Mouse (Mus musculus) megakaryocyte, adult 5-6 weeks (primary cell): ENCODE measurements at regions not wholly inside any gene's neighbourhood (a gene's known extent, or its start where the extent isn't known, plus 50 kb on each side); places are given as distances from the start of the nearest gene placed in this dataset.
"Not testable (repeated sequence)": the region's sequence is repeated elsewhere in the genome, so short reads cannot be mapped to it uniquely, and the experiment has no call there.

Source experiments
- ATAC-seq: 2 replicates; pipeline ENCODE4 v1.8.0; 2016; ENCODE audit warnings: mild to moderate bottlenecking, inconsistent platforms; ENCODE audit not compliant: poor library complexity, severe bottlenecking

- no peak for ATAC-seq
These were observed 55.4 kb upstream of the Bnc1 start for GRCm38 (mm10) chr7:82047456-82047855.

- ATAC-seq = no peak
These were observed 61.3 kb upstream of the Bnc1 start for GRCm38 (mm10) chr7:82053411-82053810.

DNA sequence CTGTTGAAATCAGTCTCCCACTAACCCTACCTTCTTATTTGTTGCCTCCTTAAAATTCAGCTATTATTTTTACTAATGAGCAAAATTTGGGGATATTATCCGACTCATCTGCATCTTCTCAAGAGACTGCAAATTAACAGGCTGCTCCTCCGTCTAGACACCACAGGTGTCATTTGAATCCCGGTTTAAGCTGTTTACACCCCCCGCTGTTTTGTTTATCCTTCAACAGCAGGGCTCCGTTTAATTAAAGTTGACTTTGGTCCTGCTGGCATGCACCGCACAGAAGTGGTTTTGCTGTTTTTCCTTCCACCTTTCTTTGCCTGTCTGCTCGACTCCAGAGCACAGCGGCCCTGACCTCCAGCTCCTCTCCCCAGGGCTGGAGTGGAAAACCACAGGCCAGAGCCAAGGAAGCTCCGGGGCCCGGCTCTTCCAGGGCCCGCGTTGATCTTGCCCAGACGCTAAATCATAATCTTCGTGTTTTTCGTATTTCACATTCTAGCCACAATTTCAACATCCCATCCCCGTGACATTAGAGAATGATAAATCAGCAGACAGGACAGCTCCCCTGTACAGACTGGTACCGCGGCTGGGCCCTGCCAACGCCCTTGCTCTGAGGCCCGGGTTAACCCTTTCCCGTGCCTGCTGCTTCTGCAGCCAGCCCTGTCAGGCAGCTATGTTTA, 64.6 kb upstream of the Bnc1 start:
- ATAC-seq = no peak

- no peak for ATAC-seq
These were observed 71.3 kb upstream of the Bnc1 start for GRCm38 (mm10) chr7:82063407-82063806.

DNA sequence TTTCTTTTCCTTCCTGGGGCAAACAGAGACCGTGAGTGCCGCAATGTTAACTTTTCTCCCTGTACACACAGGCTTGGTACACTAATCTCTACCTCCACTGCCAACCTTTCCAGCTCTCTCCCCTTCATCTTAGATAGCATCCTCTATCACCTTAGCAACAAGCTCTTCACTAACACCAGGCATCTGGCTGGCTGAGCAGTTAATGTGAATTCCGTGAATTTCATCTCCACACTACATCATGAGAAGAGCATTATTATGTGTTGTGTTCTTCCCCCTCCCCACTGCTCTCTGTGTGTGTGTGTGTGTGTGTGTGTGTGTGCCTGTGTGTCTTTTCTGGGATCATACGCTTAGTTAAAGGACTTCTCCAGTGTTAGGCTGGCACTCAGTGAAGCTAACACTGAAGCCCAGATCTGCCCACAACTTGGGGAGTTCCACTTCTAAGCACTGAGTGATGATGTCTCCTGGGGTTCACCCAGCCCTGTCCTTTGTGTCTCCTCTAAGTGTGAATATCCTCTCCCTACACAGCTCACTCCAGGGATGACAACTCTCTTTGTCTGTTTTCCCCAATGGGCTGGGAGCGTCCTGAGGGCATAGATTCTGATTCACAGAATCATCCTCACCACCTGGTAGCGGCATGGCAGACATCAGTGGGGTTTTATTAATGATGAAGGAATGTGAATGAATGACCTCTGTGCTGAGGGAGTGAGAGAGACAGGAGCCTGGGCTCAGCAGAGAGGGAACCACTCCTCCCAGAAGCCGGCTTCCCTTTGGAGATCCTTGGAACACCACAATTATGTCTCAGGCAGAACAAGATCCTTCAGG, 77.7 kb upstream of the Bnc1 start:
- no peak for ATAC-seq

DNA sequence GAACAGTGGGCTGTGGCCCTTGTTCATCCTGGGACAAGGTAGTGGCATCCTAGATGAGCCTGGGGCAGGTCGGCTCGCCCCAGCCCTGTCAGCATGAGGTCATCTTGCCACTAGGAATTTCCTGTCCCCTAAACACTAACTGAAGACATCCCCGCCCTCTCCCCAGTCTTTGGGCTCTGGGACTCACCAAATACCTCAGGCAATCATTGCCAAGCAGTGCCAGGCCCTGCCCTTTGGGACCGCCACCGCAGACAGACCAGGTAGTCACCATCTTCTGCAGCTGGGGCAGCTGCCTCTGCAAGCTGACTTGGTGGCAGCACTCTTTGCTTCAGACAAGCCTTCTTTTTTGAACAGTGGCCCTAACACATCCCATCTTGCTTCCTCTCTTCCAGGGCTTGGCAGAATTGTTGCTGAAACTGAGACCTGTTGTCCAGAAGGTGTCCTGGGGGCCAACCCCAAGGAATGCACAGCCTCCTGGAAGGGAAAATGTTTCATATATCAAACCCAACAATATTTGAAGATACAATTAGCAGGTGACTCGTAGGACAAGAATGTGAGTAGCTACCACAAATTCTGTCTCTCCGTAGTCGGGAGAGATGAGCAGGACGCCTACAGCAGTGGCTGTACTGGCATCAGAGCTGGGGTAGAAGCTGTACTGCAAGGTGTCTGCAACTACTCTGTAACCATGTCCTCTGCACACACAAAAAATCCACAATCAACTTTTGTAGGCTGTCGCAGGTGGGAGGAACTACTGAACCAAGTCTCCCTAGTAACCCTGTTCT, 79.0 kb upstream of the Bnc1 start:
- no peak for ATAC-seq

- ATAC-seq = no peak
These were observed 83.3 kb upstream of the Bnc1 start for GRCm38 (mm10) chr7:82075359-82075758.

DNA sequence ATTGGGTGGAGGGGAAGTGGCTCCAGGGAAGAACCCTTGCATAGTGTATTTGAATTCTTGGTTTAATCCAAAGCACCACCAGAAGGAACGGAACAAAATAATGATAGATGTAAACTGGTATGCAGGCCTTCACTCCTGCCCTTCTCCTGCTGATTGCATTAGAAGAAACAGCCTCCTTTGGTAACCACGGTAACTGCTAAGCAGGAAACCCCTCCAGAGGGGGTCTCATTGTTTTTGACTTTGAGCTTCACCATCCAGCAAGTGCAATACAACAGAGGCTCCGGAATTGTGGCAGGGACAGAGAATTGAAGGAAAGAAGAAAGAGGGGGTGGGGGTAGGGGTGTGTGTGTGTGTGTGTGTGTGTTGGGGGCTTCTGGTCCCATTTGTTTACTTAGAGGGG, 89.8 kb upstream of the Bnc1 start:
- ATAC-seq = no peak

- ATAC-seq = no peak
These were observed 90.8 kb upstream of the Sh3gl3 start for GRCm38 (mm10) chr7:82082883-82083282.

DNA sequence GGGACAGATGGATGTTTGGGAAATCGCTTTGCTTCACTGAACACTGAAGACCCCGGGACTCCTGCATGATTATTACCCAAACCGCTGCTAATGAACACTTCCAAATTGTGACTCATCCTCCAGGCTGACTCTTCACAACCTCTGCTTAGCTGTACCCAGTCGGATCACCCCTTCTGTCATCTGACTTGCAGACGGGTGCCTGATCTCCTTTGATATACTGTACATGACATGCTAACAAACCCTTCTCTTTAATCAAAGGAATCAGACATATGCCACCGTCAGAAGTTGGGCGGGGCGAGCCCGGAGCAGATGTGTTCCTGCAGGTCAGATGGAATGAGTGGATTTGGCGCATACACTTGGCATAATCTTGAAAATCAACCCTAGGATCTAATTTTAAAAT, 89.2 kb upstream of the Sh3gl3 start:
- no peak for ATAC-seq

- no peak for ATAC-seq
These were observed 88.4 kb upstream of the Sh3gl3 start for GRCm38 (mm10) chr7:82085205-82085604.

- no peak for ATAC-seq
These were observed 75.5 kb upstream of the Sh3gl3 start for GRCm38 (mm10) chr7:82098136-82098535.

GRCm38 (mm10) chr7:82101314-82101713, 72.3 kb upstream of the Sh3gl3 start:
- no peak for ATAC-seq

DNA sequence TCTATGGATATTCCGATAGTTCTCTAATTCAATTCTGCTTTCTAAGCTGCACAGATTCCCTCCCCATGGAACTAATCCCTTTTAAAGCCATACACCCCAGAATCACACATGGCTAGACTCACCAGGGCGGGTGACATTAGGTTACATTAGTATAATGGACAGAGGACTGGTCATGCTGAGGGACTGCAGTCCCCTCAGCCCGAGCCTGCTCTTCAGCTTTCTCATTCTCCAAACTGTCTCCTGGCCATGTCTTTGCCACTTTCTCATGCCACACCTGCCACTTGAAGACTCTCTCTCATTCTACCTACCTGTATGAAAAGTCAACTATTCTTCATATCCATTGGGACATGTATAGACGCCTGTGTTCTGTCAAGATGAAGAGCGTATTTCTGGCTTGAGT, 68.0 kb upstream of the Sh3gl3 start:
- no peak for ATAC-seq

- ATAC-seq = not testable (repeated sequence)
These were observed 64.5 kb upstream of the Sh3gl3 start for GRCm38 (mm10) chr7:82109141-82109540.

GRCm38 (mm10) chr7:82109550-82109949, 64.1 kb upstream of the Sh3gl3 start:
- ATAC-seq = no peak

DNA sequence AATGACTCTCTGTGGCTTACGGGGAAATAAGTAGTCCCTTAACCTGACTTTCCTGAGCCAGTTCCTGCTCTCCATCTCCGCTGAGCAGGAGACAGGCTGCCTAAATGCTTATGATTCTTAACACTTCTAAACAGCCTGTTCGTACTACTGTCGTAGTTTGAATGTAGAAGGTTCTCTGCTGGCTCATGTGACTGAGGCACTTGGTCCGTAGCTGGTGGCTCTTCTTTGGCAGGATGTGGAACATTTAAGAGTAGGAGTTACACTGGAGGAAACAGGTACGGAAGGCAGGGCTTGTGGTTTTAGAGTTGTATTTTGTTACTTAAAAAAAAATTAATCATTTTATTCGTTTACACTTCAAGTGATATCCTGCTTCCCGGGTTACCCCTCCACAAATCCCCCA, 63.7 kb upstream of the Sh3gl3 start:
- no peak for ATAC-seq

- no peak for ATAC-seq
These were observed 61.6 kb upstream of the Sh3gl3 start for GRCm38 (mm10) chr7:82112046-82112445.

GRCm38 (mm10) chr7:82115646-82116045, 58.0 kb upstream of the Sh3gl3 start:
- ATAC-seq = no peak

DNA sequence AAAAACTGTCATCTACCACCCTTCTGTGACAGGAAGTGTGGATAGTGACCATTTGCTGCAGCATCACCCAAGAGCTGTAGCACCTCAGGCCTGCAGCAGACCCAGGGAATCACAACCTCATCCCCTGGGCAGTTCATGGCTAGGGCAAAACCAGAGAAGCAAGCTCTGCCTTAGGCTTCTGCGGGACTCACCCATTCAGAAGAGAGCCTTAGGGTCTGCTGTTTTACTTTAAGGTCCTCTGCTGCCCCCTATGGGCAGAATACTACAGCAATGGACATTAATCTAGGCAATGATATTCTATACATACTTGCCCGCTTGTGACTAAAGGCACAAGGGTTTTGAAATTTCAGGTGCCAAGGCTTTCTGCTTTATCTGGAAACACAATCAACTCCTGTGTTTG, 54.4 kb upstream of the Sh3gl3 start:
- peak; percentile 56 for ATAC-seq

- ATAC-seq = no peak
These were observed 53.8 kb upstream of the Sh3gl3 start for GRCm38 (mm10) chr7:82119866-82120265.

DNA sequence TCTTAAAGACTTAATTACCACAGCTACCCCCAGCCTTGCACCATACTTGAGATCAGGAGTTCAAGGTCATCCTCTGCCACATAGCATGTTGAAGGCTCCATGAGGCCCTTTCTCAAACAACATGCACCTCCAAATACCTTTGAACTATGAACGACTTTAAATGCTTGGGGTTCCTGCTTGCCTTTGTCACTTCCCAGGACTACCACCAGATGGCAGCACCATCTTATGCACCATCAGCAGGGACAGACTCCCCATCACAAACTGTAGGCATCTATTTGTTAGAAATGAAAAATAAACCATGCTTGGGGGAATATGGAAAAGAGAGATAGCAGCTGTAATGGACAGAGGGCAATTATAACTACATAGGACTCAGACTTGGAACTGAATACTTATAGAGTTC, 51.9 kb upstream of the Sh3gl3 start:
- ATAC-seq = peak; percentile 60; the same call in 1 of the 2 replicates
